Mouse (Mus musculus) ES-Bruce4 (cell line): ENCODE data around the gene Pcx. TPM values are rescaled to one million over a fixed set of nuclear protein-coding genes. Genes with fewer than 3 reads are reported as not detected.

Source experiments
- H3K27ac ChIP-seq: 2 replicates; pipeline ENCODE4 v1.5.1; 2012; ENCODE audit warnings: low read length, inconsistent platforms; ENCODE audit not compliant: insufficient read depth
- H3K27me3 ChIP-seq: 2 replicates; pipeline ENCODE4 v1.6.1; 2012; ENCODE audit warnings: mild to moderate bottlenecking, low read length, inconsistent platforms; ENCODE audit not compliant: control insufficient read depth, poor library complexity, insufficient read depth, severe bottlenecking
- H3K36me3 ChIP-seq: 2 replicates; pipeline ENCODE4 v1.6.1; 2012; ENCODE audit warnings: inconsistent platforms, mild to moderate bottlenecking, low read length, moderate library complexity; ENCODE audit not compliant: control insufficient read depth, poor library complexity, insufficient read depth, severe bottlenecking
- H3K4me1 ChIP-seq: one replicate; pipeline ENCODE4 v1.8.1; 2011; ENCODE audit warnings: low read length; ENCODE audit not compliant: control insufficient read depth, insufficient read depth
- H3K4me3 ChIP-seq: 2 replicates; pipeline ENCODE4 v1.5.1; 2011; ENCODE audit warnings: low read depth, mild to moderate bottlenecking, low read length
- H3K9ac ChIP-seq: 2 replicates; pipeline ENCODE4 v1.6.1; 2012; ENCODE audit warnings: low read depth, mild to moderate bottlenecking, inconsistent platforms; ENCODE audit not compliant: poor library complexity, severe bottlenecking
- H3K9me3 ChIP-seq: replicated peaks from 2 replicates; pipeline ENCODE4 v1.6.1; 2012; ENCODE audit warnings: mild to moderate bottlenecking, low read length, inconsistent platforms; ENCODE audit not compliant: control insufficient read depth, poor library complexity, insufficient read depth, severe bottlenecking
- CTCF ChIP-seq: IDR thresholded peaks from one replicate; pipeline ENCODE4 v1.8.1; 2011; ENCODE audit warnings: low read depth, low read length
- EP300 ChIP-seq: IDR thresholded peaks from 2 replicates; pipeline ENCODE4 v1.6.1; 2011; ENCODE audit warnings: low read depth, low read length; ENCODE audit not compliant: insufficient read depth
- POLR2A ChIP-seq: IDR thresholded peaks from one replicate; pipeline ENCODE4 v1.8.1; 2011; ENCODE audit warnings: low read length; ENCODE audit not compliant: insufficient read depth
- polyA plus RNA-seq: library from polyadenylated mRNA; stranded (reverse); fragments of >200 nt; gene quantifications from 2 replicates; pipeline ENCODE4 v1.2.4, GENCODE M21; 2011; ENCODE audit warnings: low read depth; ENCODE audit not compliant: missing spikeins, insufficient read depth, insufficient read length

Pcx gene
- polyA plus RNA-seq, 1 experiment = 7.9 TPM

DNA sequence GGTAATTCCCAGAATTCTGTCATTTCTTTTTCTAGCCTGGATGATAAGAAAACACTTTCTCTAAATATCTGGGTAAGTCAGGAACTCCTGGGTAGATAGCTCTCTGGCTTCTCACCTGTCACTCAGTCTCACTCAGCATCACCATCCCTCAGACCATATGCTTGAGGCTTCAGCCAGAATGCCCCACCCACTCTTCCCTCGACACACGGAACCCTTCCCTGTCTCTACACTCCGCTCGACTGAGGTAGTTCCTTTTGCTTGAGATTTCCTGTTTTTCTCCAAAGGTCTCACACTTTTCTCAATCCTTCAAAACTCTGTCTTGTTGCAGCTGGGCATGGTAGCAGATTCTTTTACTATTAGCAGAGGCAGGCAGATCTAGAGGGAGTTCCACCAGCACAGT is 28.9 kb upstream of the Pcx start:
- H3K4me1 ChIP-seq = no peaks in the 10 kb centered on the region
- H3K4me3 ChIP-seq = no peak overlapping the region
- no peak for TF ChIP-seq POLR2A
- TF ChIP-seq CTCF = no peak
- no peak for TF ChIP-seq EP300
- H3K36me3 ChIP-seq = no peaks in the 10 kb centered on the region
- 0 out of 2 replicates have a peak, but pooled peaks cover 2% of the 10 kb centered on the region for H3K27me3 ChIP-seq
- H3K9ac ChIP-seq = no peak overlapping the region
- H3K27ac ChIP-seq = no peak overlapping the region
- no peaks in the 10 kb centered on the region for H3K9me3 ChIP-seq

- TF ChIP-seq POLR2A = no peak
- TF ChIP-seq CTCF = no peak
- TF ChIP-seq EP300 = no peak
Measured at GRCm38 (mm10) chr19:4482111-4482859, 28.0 kb upstream of the Pcx start.

DNA sequence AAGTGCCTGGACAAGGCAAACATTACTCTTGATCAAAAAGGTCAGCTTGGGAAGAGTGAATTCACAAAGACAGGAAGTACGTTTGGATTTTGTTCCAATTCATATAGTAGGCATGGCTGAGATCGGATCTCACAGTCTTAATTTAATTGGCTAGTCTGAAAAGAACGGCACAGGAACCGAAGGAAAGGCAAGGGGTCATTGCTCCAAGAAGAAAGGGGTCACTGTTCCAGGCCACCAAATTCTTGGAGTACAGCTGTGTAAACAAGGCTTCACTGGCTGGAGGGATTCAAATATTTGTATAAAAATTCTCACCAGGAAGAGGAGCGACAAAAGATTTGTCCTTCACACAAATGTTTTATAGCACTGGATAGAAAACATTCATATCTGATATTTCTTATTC is 25.3 kb upstream of the Pcx start:
- Histone ChIP-seq H3K9ac (no peak overlapping the region), H3K4me3 (no peak overlapping the region), H3K9me3 (no peaks in the 10 kb centered on the region), H3K36me3 (no peaks in the 10 kb centered on the region), H3K27ac (no peak overlapping the region), H3K4me1 (no peaks in the 10 kb centered on the region), H3K27me3 (no peaks in the 10 kb centered on the region)
- TF ChIP-seq EP300 (no peak), CTCF (no peak), POLR2A (no peak)

More at GRCm38 (mm10) chr19:4482111-4482859, 28.0 kb upstream of the Pcx start:
- H3K9ac ChIP-seq = no peak overlapping the region
- no peak overlapping the region for H3K27ac ChIP-seq
- H3K4me1 ChIP-seq = no peaks in the 10 kb centered on the region
- no peaks in the 10 kb centered on the region for H3K36me3 ChIP-seq
- no peaks in the 10 kb centered on the region for H3K27me3 ChIP-seq
- no peak overlapping the region for H3K4me3 ChIP-seq
- H3K9me3 ChIP-seq = no peaks in the 10 kb centered on the region

GRCm38 (mm10) chr19:4487877-4488276 is 22.4 kb upstream of the Pcx start:
- no peak overlapping the region for H3K27ac ChIP-seq
- H3K9ac ChIP-seq = no peak overlapping the region

GRCm38 (mm10) chr19:4491080-4491695 is 19.1 kb upstream of the Pcx start:
- H3K36me3 ChIP-seq = no peaks in the 10 kb centered on the region
- no peaks in the 10 kb centered on the region for H3K9me3 ChIP-seq
- H3K27me3 ChIP-seq = no peaks in the 10 kb centered on the region
- H3K9ac ChIP-seq = no peak overlapping the region
- no peaks in the 10 kb centered on the region for H3K4me1 ChIP-seq
- TF ChIP-seq EP300 (no peak), CTCF (no peak), POLR2A (no peak)
- no peak overlapping the region for H3K4me3 ChIP-seq
- no peak overlapping the region for H3K27ac ChIP-seq

More at GRCm38 (mm10) chr19:4487877-4488276, 22.4 kb upstream of the Pcx start:
- Histone ChIP-seq H3K27me3 (no peaks in the 10 kb centered on the region), H3K36me3 (no peaks in the 10 kb centered on the region), H3K4me3 (no peak overlapping the region), H3K9me3 (no peaks in the 10 kb centered on the region), H3K4me1 (no peaks in the 10 kb centered on the region)
- no peak for TF ChIP-seq POLR2A
- TF ChIP-seq EP300 = no peak
- no peak for TF ChIP-seq CTCF

DNA sequence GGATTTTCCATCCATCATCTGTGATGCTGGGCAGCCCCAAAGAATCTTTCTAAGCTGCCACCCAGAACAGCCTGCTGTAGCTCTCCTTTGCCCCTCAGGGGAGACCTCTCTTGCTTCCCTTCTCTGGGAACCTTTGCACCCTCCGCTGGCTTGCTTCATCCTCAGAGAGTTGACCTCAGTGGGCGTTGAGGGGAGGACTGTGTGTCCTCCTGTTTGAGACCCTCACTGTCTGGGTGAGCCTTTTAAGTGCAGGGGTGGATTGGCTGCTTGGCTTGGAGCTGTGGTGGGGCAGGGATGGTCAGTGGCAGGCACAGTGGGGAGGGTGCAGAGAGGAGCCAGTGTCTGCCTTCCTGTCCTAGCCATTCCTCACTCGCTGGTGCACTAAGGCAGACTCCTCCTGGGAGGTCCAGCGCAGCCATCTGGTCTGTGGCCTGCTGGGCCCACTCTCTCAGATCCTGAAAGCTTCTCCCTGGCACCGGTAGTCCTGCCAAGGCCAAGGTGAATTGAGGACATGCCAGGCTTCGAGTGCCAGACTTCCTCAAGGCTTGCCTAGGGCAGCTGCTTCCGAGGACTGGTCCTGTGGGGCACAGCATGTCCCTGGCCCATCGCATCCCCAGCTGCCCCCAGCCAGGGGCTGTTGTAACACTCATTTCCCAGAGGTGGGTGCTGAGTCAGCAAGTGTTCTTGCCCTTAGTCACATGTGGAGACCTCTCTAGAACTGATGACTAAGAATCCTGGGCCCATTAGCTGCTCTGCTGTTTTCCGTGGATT is 17.6 kb upstream of the Pcx start:
- no peaks in the 10 kb centered on the region for H3K36me3 ChIP-seq
- no peak overlapping the region for H3K27ac ChIP-seq
- H3K9me3 ChIP-seq = no peaks in the 10 kb centered on the region
- no peak overlapping the region for H3K9ac ChIP-seq
- H3K27me3 ChIP-seq = no peaks in the 10 kb centered on the region
- no peak overlapping the region for H3K4me3 ChIP-seq
- TF ChIP-seq EP300 (no peak), POLR2A (no peak)
- H3K4me1 ChIP-seq = no peaks in the 10 kb centered on the region
